Mouse (Mus musculus): ENCODE data around the gene Lrrc25. TPM values are rescaled to one million over a fixed set of nuclear protein-coding genes. Genes with fewer than 3 reads are reported as not detected.

The Lrrc25 gene
- total RNA-seq, 2 experiments from 2014 or later: 0.38 to 0.64 TPM

DNA sequence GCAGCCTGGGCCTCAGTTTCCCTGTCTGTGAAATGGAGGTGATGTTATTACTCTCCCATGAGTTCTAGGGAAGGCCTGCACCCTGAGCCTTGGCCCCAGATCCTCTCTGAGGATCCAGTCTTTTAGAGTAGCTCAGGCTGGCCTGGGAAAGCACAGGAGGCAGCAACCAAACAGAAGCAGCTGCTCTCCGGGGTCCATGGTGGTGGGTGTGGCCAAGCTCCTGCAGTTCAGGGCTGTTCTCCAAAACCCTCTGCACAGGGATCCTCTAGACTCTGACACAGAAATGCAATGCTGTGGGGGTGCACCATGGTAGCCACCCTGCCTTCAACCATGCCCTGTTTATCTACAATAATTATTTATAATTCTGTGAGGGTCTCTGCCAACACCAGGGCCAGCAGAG, 2.2 kb upstream of the Lrrc25 start:
- intact Hi-C loops (cut with DNase I): no loop called here
- DNase-seq: no peak

GRCm38 (mm10) chr8:70614469-70614868, 1.5 kb upstream of the Lrrc25 start:
- intact Hi-C loops (cut with DNase I): no loop called here
- no peak for DNase-seq

GRCm38 (mm10) chr8:70615281-70615680, 674 bp upstream of the Lrrc25 start:
- DNase-seq: no peak
- intact Hi-C loops (cut with DNase I): loop anchor here (5.0 kb wide), 1 partner anchor 37 kb away; no protein-coding TSS in a partner anchor

- intact Hi-C loops (cut with DNase I): loop anchor here (5.0 kb wide), 1 partner anchor 36 kb away; no protein-coding TSS in a partner anchor
- DNase-seq: no peak
These were observed 690 bp downstream of the Lrrc25 start for GRCm38 (mm10) chr8:70616645-70617044.

- no peak for DNase-seq
- intact Hi-C loops (cut with DNase I): loop anchor here (5.0 kb wide), 1 partner anchor 34 kb away; no protein-coding TSS in a partner anchor
These were observed 2.0 kb downstream of the Lrrc25 start for GRCm38 (mm10) chr8:70617985-70618384.

DNA sequence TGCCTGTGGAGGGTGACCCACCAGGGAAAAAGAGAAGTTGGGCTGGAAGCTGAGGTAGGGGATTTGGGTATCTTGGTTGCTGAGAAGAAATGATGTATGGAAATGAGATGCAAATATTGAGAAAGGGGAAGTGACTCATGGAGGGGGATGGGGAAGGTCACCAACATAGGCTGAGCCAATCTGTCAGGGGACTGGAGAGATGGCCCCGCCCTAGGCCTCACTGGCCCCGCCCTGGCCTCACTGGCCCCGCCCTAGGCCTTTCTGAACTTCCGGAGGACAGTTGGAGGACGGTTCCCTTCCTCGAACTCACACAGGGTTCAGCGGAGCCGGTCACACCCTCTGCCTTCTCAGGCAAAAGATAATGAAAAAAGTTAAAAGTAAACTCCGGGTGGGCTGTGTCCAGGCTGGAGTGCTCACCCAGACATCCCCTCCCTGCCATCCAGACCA, 3.0 kb downstream of the Lrrc25 start:
- peak in 1 of 2 experiments; percentile 43 for DNase-seq
- intact Hi-C loops (cut with DNase I): loop anchor here (5.0 kb wide), 1 partner anchor 33 kb away; no protein-coding TSS in a partner anchor

DNA sequence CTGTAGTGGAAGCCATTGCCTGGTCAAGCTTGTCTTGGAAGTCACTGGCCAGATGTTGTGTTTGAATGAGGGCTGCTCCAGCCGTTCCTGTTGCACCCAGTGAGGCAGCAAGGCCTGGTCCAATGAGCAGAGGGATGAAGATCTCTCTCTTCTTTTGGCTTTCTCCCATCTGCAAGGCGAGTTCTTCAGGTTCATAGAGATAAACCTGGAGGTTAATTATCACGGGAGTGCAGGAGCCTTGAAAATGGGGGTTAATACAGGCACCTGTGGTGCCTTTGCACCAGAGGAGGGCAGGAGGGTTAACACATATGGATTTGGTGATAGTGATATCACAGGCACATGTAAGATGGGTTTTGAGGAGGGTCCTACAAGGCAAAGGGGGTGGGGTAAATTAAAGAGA, 6.3 kb downstream of the Lrrc25 start:
- intact Hi-C loops (cut with DNase I): no loop called here
- no peak for DNase-seq

DNA sequence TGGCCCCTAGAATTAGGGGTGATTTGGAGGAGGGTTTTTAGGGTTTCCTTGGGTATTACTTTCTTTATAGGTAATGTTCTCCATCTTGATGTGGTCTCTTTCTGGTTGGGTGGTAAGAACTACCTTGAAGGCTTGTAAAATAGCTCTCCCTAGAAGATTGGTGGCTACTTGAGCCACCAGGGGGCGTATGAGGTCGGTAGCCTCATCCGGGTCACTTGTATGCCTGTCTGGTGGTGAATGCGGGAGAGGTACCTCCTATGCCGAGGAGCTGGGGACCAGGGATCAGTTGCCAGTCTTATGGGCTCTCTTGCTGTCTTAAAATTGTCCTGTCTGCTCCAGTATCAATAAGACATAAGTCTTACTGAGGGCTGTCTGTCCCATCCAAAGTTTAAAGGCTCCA, 9.1 kb downstream of the Lrrc25 start:
- intact Hi-C loops (cut with DNase I): no loop called here
- peak in 1 of 2 experiments; percentile 65 for DNase-seq

DNA sequence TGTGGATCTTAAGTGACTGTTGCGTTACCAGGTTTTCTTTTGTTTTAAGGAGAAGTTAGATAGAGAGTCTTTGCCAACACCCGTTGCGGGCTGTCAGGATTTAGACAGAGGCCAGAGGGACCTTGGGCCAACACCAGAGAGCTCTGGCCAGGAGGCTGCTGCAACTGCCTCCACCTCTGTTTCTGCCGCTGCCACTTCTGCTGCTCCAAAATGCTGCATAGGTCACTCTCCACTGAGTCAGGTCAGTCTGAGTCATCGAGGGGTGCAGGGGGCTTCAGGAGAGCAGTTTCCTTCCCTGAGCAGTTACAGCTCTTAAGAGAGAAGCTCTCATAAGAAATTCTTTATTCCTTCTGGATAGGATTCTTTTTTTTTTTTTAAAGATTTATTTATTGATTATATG, 11.1 kb downstream of the Lrrc25 start:
- no peak for DNase-seq
- intact Hi-C loops (cut with DNase I): no loop called here

- intact Hi-C loops (cut with DNase I): loop anchor here (2.0 kb wide), 1 partner anchor 24 kb away; no protein-coding TSS in a partner anchor
- DNase-seq: no peak
These were observed 13.1 kb downstream of the Lrrc25 start for GRCm38 (mm10) chr8:70628986-70629490.

DNA sequence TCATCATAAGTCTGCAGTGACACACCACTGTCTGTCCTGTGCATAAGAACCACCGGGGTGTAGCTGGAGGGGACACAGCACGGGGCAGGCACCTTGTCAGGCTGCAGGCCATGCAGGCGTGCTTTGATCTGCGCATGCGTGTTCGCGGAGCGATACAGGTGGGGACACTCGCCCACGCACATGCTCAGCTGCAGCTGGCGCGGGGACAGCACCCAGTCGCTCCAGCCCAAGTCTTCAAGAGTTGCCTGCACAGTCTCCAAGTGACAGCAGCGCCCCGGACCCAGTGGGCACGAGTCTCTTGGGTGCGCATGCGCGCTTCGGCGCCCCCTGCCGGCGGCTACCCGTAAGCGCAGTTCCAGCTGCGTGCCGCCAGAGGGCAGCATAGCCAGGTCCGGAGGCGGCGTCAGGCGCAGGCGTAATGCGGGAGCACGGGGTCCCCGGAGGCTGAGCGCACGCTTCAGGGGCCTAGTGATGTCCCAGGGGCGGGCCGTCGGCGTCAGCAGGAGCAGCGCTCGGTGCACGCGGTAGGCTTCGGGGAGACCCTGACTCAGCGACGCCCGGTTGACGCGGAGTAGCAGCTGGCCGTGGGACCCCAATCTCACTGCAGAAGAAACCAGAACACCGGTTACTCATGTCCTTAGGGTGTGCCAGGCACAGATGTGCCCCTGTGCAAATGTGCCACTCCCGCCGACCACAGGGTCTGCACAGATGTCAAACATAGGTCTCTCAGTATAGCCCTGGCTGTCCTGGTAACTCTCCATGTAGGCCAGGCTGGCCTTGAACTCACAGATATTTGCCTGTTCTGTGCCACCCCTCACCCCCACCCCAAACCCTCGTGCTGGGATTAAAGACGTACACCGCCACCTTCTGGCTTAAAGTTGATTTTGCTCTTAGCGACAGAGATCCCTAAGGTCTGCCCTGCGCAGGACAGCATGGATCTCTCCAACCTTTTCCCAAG, 13.9 kb downstream of the Lrrc25 start:
- peak; percentile 75 to 92 for DNase-seq
- intact Hi-C loops (cut with DNase I): loop anchor here (2.0 to 5.0 kb wide), 2 partner anchors 23 to 72 kb away; partner anchors contain the start of gene Iqcn

GRCm38 (mm10) chr8:70630532-70631381, 14.8 kb downstream of the Lrrc25 start:
- peak in 1 of 2 experiments; percentile 47 for DNase-seq
- intact Hi-C loops (cut with DNase I): loop anchor here (5.0 kb wide), 1 partner anchor 72 kb away; the partner anchor contains the start of gene Iqcn

- intact Hi-C loops (cut with DNase I): loop anchor here (5.0 kb wide), 1 partner anchor 71 kb away; the partner anchor contains the start of gene Iqcn
- no peak for DNase-seq
These were observed 15.5 kb downstream of the Lrrc25 start for GRCm38 (mm10) chr8:70631436-70631835.

GRCm38 (mm10) chr8:70632346-70632892, 16.5 kb downstream of the Lrrc25 start, which contains the start of gene Gdf15:
Gene Gdf15, minus strand, starts transcription at chr8:70632456.
- intact Hi-C loops (cut with DNase I): loop anchor here (5.0 kb wide), 1 partner anchor 70 kb away; the partner anchor contains the start of gene Iqcn
- no peak for DNase-seq

DNA sequence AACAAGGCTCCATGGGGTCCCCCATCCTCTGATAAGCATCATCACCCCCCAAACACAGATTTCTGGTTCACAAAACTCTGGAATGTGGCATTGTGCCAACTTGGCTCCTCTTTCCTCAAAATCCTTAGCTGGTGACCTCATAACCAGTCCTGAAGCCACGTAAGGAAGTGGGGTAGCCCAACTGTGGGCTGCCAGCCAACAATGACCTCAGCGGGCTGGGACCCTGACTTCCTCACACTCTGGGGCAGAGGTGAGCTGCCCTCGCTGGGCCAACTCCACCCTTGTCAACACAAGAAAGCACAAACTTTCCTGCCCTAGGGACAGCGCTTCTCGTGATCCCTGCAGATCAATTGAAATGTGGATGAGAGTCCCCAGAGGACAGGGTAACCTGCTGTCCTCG, 18.1 kb downstream of the Lrrc25 start:
- intact Hi-C loops (cut with DNase I): loop anchor here (5.0 kb wide), 1 partner anchor 68 kb away; the partner anchor contains the start of gene Iqcn
- DNase-seq: peak in 1 of 2 experiments; percentile 60

- intact Hi-C loops (cut with DNase I): no loop called here
- no peak for DNase-seq
These were observed 19.6 kb downstream of the Lrrc25 start for GRCm38 (mm10) chr8:70635527-70635926.

GRCm38 (mm10) chr8:70636838-70637237, 20.9 kb downstream of the Lrrc25 start:
- no peak for DNase-seq
- intact Hi-C loops (cut with DNase I): no loop called here

- intact Hi-C loops (cut with DNase I): no loop called here
- no peak for DNase-seq
These were observed 22.8 kb downstream of the Lrrc25 start for GRCm38 (mm10) chr8:70638752-70639151.

GRCm38 (mm10) chr8:70643019-70643418, 27.1 kb downstream of the Lrrc25 start:
- intact Hi-C loops (cut with DNase I): no loop called here
- DNase-seq: no peak

GRCm38 (mm10) chr8:70644065-70644464, 28.1 kb downstream of the Lrrc25 start:
- intact Hi-C loops (cut with DNase I): no loop called here
- DNase-seq: no peak
